10 mouse cellular contexts compared by ENCODE assay signal in genomic region chr15:85677855-85678254, GRCm38 (mm10). TPM values are rescaled to one million over a fixed set of nuclear protein-coding genes. Genes with fewer than 3 reads are reported as not detected.
A peak's percentile ranks its signal among the peaks of the same experiment; 100 is the strongest.
DNase-seq lines count a peak whose midpoint lies in the region; ATAC-seq and TF ChIP-seq lines count a peak whose summit lies in the region.
"Had no signal": no experiment of that assay in that cellular context is flagged by ENCODE, and none has a peak within 500 bp of the region (broad histone marks: within the 10 kb centered on the region; RNA-seq: fewer than 3 reads in every experiment).

No protein-coding gene starts in this region.

- H3K4me1 ChIP-seq in heart, embryonic 10.5 days, result no peaks in the 10 kb centered on the region
- peaks cover 39% of the 10 kb centered on the region for H3K4me1 ChIP-seq in forebrain, postnatal 0 days (ENCODE audit: insufficient read depth)
- H3K4me1 ChIP-seq in stomach, embryonic 16.5 days (ENCODE audit: control insufficient read depth, insufficient read depth, low read length), result peaks cover 40% of the 10 kb centered on the region
- H3K4me1 ChIP-seq: liver, embryonic 15.5 days had no signal

- no peak for TF ChIP-seq CTCF in forebrain, postnatal 0 days (IDR thresholded peaks at IDR 0.05; ENCODE audit: low read depth)

- WGBS in heart, embryonic 10.5 days, result 82% methylated on average over 10 of the region's 10 CpGs
- WGBS in forebrain, postnatal 0 days, result 28% methylated on average over 10 of the region's 10 CpGs
- WGBS in stomach, embryonic 16.5 days, result 65% methylated on average over 10 of the region's 10 CpGs

- intact Hi-C loops in left cerebral cortex, postnatal 10 days (cut with DNase I), result no loop called here

- H3K36me3 ChIP-seq in heart, embryonic 10.5 days, result no peaks in the 10 kb centered on the region
- H3K36me3 ChIP-seq in forebrain, postnatal 0 days (ENCODE audit: insufficient read depth), result 0 out of 2 replicates have a peak, but pooled peaks cover 4% of the 10 kb centered on the region
- H3K36me3 ChIP-seq in stomach, embryonic 16.5 days (ENCODE audit: control insufficient read depth, insufficient read depth, low read length), result no peaks in the 10 kb centered on the region
- H3K36me3 ChIP-seq: liver, embryonic 15.5 days had no signal

- no peaks in the 10 kb centered on the region for H3K9me3 ChIP-seq in heart, embryonic 10.5 days
- no peaks in the 10 kb centered on the region for H3K9me3 ChIP-seq in forebrain, postnatal 0 days (ENCODE audit: low read length)
- no peaks in the 10 kb centered on the region for H3K9me3 ChIP-seq in stomach, embryonic 16.5 days (replicated peaks; ENCODE audit: control insufficient read depth, low read length)
- H3K9me3 ChIP-seq: liver, embryonic 15.5 days had no signal

- peak; percentile 21 for ATAC-seq in forebrain, postnatal 0 days
- peak; percentile 54; the same call in 1 of the 2 replicates for ATAC-seq in stomach, embryonic 16.5 days (ENCODE audit: insufficient read depth, low FRiP score)

- peak overlapping the region; percentile 75 for H3K9ac ChIP-seq in forebrain, postnatal 0 days
- no peak overlapping the region for H3K9ac ChIP-seq in stomach, embryonic 16.5 days (ENCODE audit: low read length)
- H3K9ac ChIP-seq: liver, embryonic 15.5 days had no signal

- no peak overlapping the region for H3K4me3 ChIP-seq in heart, embryonic 10.5 days
- peak overlapping the region; percentile 99 for H3K4me3 ChIP-seq in forebrain, postnatal 0 days (ENCODE audit: low read depth, low read length)
- H3K4me3 ChIP-seq in stomach, embryonic 16.5 days (replicated peaks; ENCODE audit: low read length), result no peak overlapping the region
- H3K4me3 ChIP-seq: erythroblast, embryonic 14.5 days; liver, embryonic 15.5 days had no signal

- H3K27me3 ChIP-seq in heart, embryonic 10.5 days (ENCODE audit: insufficient read depth, poor library complexity, severe bottlenecking), result peaks cover 72% of the 10 kb centered on the region
- H3K27me3 ChIP-seq in forebrain, postnatal 0 days (ENCODE audit: insufficient read depth, low read length), result no peaks in the 10 kb centered on the region
- H3K27me3 ChIP-seq in stomach, embryonic 16.5 days (ENCODE audit: control insufficient read depth, insufficient read depth, low read length), result 0 out of 2 replicates have a peak, but pooled peaks cover 3% of the 10 kb centered on the region

- DNase-seq in heart, adult 8-10 months (ENCODE audit: low spot score), result peak; percentile 57
- DNase-seq in heart, embryonic 10.5 days (ENCODE audit: low spot score), result no peak
- peak; percentile 79 to 82 for DNase-seq in adrenal gland, postnatal 36 days
- peak; percentile 85 for DNase-seq in forebrain, postnatal 0 days
- peak; percentile 70 to 71 for DNase-seq in left cerebral cortex, postnatal 10 days (ENCODE audit: extremely low spot score in 1 of 2, low spot score in 2 of 2)
- no peak for DNase-seq in urinary bladder, postnatal 36 days (ENCODE audit: low spot score in 2 of 2)
- no peak for DNase-seq in testis, postnatal 10 days (ENCODE audit: low spot score)

- H3K4me2 ChIP-seq in forebrain, postnatal 0 days (ENCODE audit: low read depth), result peak overlapping the region; percentile 91
- H3K4me2 ChIP-seq in stomach, embryonic 16.5 days (ENCODE audit: low read depth, low read length), result no peak overlapping the region
- H3K4me2 ChIP-seq: liver, embryonic 15.5 days had no signal

- H3K27ac ChIP-seq in heart, embryonic 10.5 days, result no peak overlapping the region
- H3K27ac ChIP-seq in forebrain, postnatal 0 days (ENCODE audit: low read depth, low read length), result peak overlapping the region; percentile 92
- peak overlapping the region; percentile 11; the same call in 1 of the 2 replicates for H3K27ac ChIP-seq in stomach, embryonic 16.5 days (ENCODE audit: low read length)
- H3K27ac ChIP-seq: liver, embryonic 15.5 days had no signal

RNA-seq across cellular contexts. Expression of gene Ppara, which starts 56.9 kb away (rescaled TPM):
- 10 to 100 TPM; 50.2 to 79.0 (median 59.5) TPM for total RNA-seq in heart, adult 8-10 months (2022)
- 0.88 and 2.0 TPM in 2 replicates for polyA plus RNA-seq in heart, embryonic 10.5 days (2016; fragmentation: Nextera tagmentation; extraction: Ambion mirVana)
- total RNA-seq in adrenal gland, postnatal 36 days (2021), result 10 to 100 TPM; 23.9 to 38.5 TPM
- 0.92 and 1.7 TPM in 2 replicates for total RNA-seq in forebrain, postnatal 0 days (2014; rRNA removed)
- polyA plus RNA-seq in forebrain, postnatal 0 days (2015; fragmentation: Nextera tagmentation; extraction: Ambion mirVana), result 1.9 and 2.0 TPM in 2 replicates
- 1 to 10 TPM; 2.2 to 2.4 TPM for total RNA-seq in left cerebral cortex, postnatal 10 days (2021)
- polyA plus RNA-seq in stomach, embryonic 16.5 days (2015; fragmentation: Nextera tagmentation; extraction: Ambion mirVana), result 8.7 and 12.2 TPM in 2 replicates
- polyA plus RNA-seq: erythroblast, embryonic 14.5 days had no signal

Comparison
In these comparisons a context has a peak if more than half of its experiments do, and no peak if none do; other contexts are left out.
1. DNase-seq: peak in heart, adult 8-10 months (single experiment), adrenal gland, postnatal 36 days (2 of 2), forebrain, postnatal 0 days (single experiment) and left cerebral cortex, postnatal 10 days (2 of 2); none in heart, embryonic 10.5 days (single experiment), urinary bladder, postnatal 36 days (0 of 2) and testis, postnatal 10 days (single experiment).